Mouse (Mus musculus): ENCODE measurements around the gene Sptlc2. TPM values are rescaled to one million over a fixed set of nuclear protein-coding genes. Genes with fewer than 3 reads are reported as not detected.

Gene Sptlc2
- polyA plus RNA-seq (2012; rRNA removed): 24.6 and 31.0 TPM in 2 replicates

- DNase-seq (ENCODE audit: low read depth): peak; percentile 100
- TF ChIP-seq POLR2A (IDR thresholded peaks at IDR 0.05; ENCODE audit: borderline replicate concordance, extremely low read depth, insufficient read depth, insufficient read length, poor library complexity, severe bottlenecking) (peak; percentile 85), CTCF (IDR thresholded peaks at IDR 0.05; ENCODE audit: borderline replicate concordance, extremely low read depth, insufficient read depth, insufficient read length) (no peak)
Measured at GRCm38 (mm10) chr12:87388122-87388774, at the start of gene Sptlc2. Gene Sptlc2, minus strand, starts transcription at chr12:87388355.

GRCm38 (mm10) chr12:87428885-87429284 lies 40.7 kb upstream of the Sptlc2 start:
- TF ChIP-seq CTCF (IDR thresholded peaks at IDR 0.05; ENCODE audit: borderline replicate concordance, extremely low read depth, insufficient read depth, insufficient read length) (no peak), POLR2A (IDR thresholded peaks at IDR 0.05; ENCODE audit: borderline replicate concordance, extremely low read depth, insufficient read depth, insufficient read length, poor library complexity, severe bottlenecking) (no peak)
- no peak for DNase-seq (ENCODE audit: low read depth)

GRCm38 (mm10) chr12:87428295-87428694 lies 40.1 kb upstream of the Sptlc2 start:
- DNase-seq (ENCODE audit: low read depth): no peak
- no peak for TF ChIP-seq POLR2A (IDR thresholded peaks at IDR 0.05; ENCODE audit: borderline replicate concordance, extremely low read depth, insufficient read depth, insufficient read length, poor library complexity, severe bottlenecking)
- no peak for TF ChIP-seq CTCF (IDR thresholded peaks at IDR 0.05; ENCODE audit: borderline replicate concordance, extremely low read depth, insufficient read depth, insufficient read length)

GRCm38 (mm10) chr12:87426354-87427031 lies 38.3 kb upstream of the Sptlc2 start:
- no peak for TF ChIP-seq CTCF (IDR thresholded peaks at IDR 0.05; ENCODE audit: borderline replicate concordance, extremely low read depth, insufficient read depth, insufficient read length)
- no peak for TF ChIP-seq POLR2A (IDR thresholded peaks at IDR 0.05; ENCODE audit: borderline replicate concordance, extremely low read depth, insufficient read depth, insufficient read length, poor library complexity, severe bottlenecking)
- DNase-seq (ENCODE audit: low read depth): no peak

GRCm38 (mm10) chr12:87424516-87424915 lies 36.4 kb upstream of the Sptlc2 start:
- no peak for TF ChIP-seq CTCF (IDR thresholded peaks at IDR 0.05; ENCODE audit: borderline replicate concordance, extremely low read depth, insufficient read depth, insufficient read length)
- no peak for TF ChIP-seq POLR2A (IDR thresholded peaks at IDR 0.05; ENCODE audit: borderline replicate concordance, extremely low read depth, insufficient read depth, insufficient read length, poor library complexity, severe bottlenecking)
- peak; percentile 14 for DNase-seq (ENCODE audit: low read depth)

GRCm38 (mm10) chr12:87423700-87424099 lies 35.5 kb upstream of the Sptlc2 start:
- DNase-seq (ENCODE audit: low read depth): no peak
- TF ChIP-seq POLR2A (IDR thresholded peaks at IDR 0.05; ENCODE audit: borderline replicate concordance, extremely low read depth, insufficient read depth, insufficient read length, poor library complexity, severe bottlenecking): no peak
- TF ChIP-seq CTCF (IDR thresholded peaks at IDR 0.05; ENCODE audit: borderline replicate concordance, extremely low read depth, insufficient read depth, insufficient read length): no peak

- no peak for TF ChIP-seq POLR2A (IDR thresholded peaks at IDR 0.05; ENCODE audit: borderline replicate concordance, extremely low read depth, insufficient read depth, insufficient read length, poor library complexity, severe bottlenecking)
- TF ChIP-seq CTCF (IDR thresholded peaks at IDR 0.05; ENCODE audit: borderline replicate concordance, extremely low read depth, insufficient read depth, insufficient read length): no peak
- peak; percentile 20 for DNase-seq (ENCODE audit: low read depth)
Measured at GRCm38 (mm10) chr12:87421708-87422507, 33.8 kb upstream of the Sptlc2 start.

GRCm38 (mm10) chr12:87419974-87420485 lies 31.9 kb upstream of the Sptlc2 start:
- no peak for DNase-seq (ENCODE audit: low read depth)
- TF ChIP-seq POLR2A (IDR thresholded peaks at IDR 0.05; ENCODE audit: borderline replicate concordance, extremely low read depth, insufficient read depth, insufficient read length, poor library complexity, severe bottlenecking) (no peak), CTCF (IDR thresholded peaks at IDR 0.05; ENCODE audit: borderline replicate concordance, extremely low read depth, insufficient read depth, insufficient read length) (no peak)

- DNase-seq (ENCODE audit: low read depth): peak; percentile 93
- TF ChIP-seq POLR2A (IDR thresholded peaks at IDR 0.05; ENCODE audit: borderline replicate concordance, extremely low read depth, insufficient read depth, insufficient read length, poor library complexity, severe bottlenecking) (no peak), CTCF (IDR thresholded peaks at IDR 0.05; ENCODE audit: borderline replicate concordance, extremely low read depth, insufficient read depth, insufficient read length) (no peak)
Measured at GRCm38 (mm10) chr12:87418921-87419320, 30.8 kb upstream of the Sptlc2 start.

GRCm38 (mm10) chr12:87416690-87417089 lies 28.5 kb upstream of the Sptlc2 start:
- DNase-seq (ENCODE audit: low read depth): peak; percentile 68
- TF ChIP-seq CTCF (IDR thresholded peaks at IDR 0.05; ENCODE audit: borderline replicate concordance, extremely low read depth, insufficient read depth, insufficient read length) (peak; percentile 65; the same call in 1 of the 2 replicates), POLR2A (IDR thresholded peaks at IDR 0.05; ENCODE audit: borderline replicate concordance, extremely low read depth, insufficient read depth, insufficient read length, poor library complexity, severe bottlenecking) (no peak)

- DNase-seq (ENCODE audit: low read depth): no peak
- TF ChIP-seq POLR2A (IDR thresholded peaks at IDR 0.05; ENCODE audit: borderline replicate concordance, extremely low read depth, insufficient read depth, insufficient read length, poor library complexity, severe bottlenecking) (no peak), CTCF (IDR thresholded peaks at IDR 0.05; ENCODE audit: borderline replicate concordance, extremely low read depth, insufficient read depth, insufficient read length) (no peak)
Measured at GRCm38 (mm10) chr12:87415358-87415757, 27.2 kb upstream of the Sptlc2 start.

Measured in brain, embryonic 14.5 days (tissue).